Comparison of ENCODE assay signal across 9 mouse cellular contexts in genomic region chr2:55090332-55090731, GRCm38 (mm10).
A peak's percentile ranks its signal among the peaks of the same experiment; 100 is the strongest.
DNase-seq lines count a peak whose midpoint lies in the region; ATAC-seq lines count a peak whose summit lies in the region.
"Had no signal": no experiment of that assay in that cellular context is flagged by ENCODE, and none has a peak within 500 bp of the region (broad histone marks: within the 10 kb centered on the region; RNA-seq: fewer than 3 reads in every experiment).

No protein-coding gene starts in this region.

- H3K27me3 ChIP-seq in hindbrain, embryonic 12.5 days: no peaks in the 10 kb centered on the region; the same call in 1 of the 2 replicates
- no peaks in the 10 kb centered on the region for H3K27me3 ChIP-seq in midbrain, embryonic 14.5 days (ENCODE audit: control insufficient read depth, insufficient read depth, low read length)
- H3K27me3 ChIP-seq: megakaryocyte, embryonic 14.5 days had no signal

- H3K4me1 ChIP-seq in hindbrain, embryonic 12.5 days: no peaks in the 10 kb centered on the region
- peaks cover 6% of the 10 kb centered on the region; the same call in 1 of the 2 replicates for H3K4me1 ChIP-seq in midbrain, embryonic 14.5 days (ENCODE audit: control insufficient read depth, insufficient read depth, low read length)
- H3K4me1 ChIP-seq: megakaryocyte, embryonic 14.5 days had no signal

- H3K9ac ChIP-seq in hindbrain, embryonic 12.5 days: no peak overlapping the region
- no peak overlapping the region for H3K9ac ChIP-seq in midbrain, embryonic 14.5 days (replicated peaks; ENCODE audit: low read length)

- H3K36me3 ChIP-seq in hindbrain, embryonic 12.5 days: no peaks in the 10 kb centered on the region
- no peaks in the 10 kb centered on the region for H3K36me3 ChIP-seq in midbrain, embryonic 14.5 days (ENCODE audit: control insufficient read depth, insufficient read depth, low read length)

- WGBS in hindbrain, embryonic 12.5 days: 15% methylated on average over 3 of the region's 3 CpGs
- WGBS in midbrain, embryonic 14.5 days: 16% methylated on average over 3 of the region's 3 CpGs

- DNase-seq in gastrocnemius, postnatal 10 days: peak; percentile 18
- DNase-seq in gastrocnemius, adult 18-20 months (ENCODE audit: low spot score): no peak
- DNase-seq in 3T3-L1 (ENCODE audit: low read depth, low spot score): peak; percentile 79
- peak; percentile 74 for DNase-seq in adipocyte (ENCODE audit: low spot score)
- DNase-seq in midbrain, embryonic 14.5 days: peak; percentile 87
- no peak for DNase-seq in lung, postnatal 36 days
- DNase-seq in urinary bladder, postnatal 4 days (ENCODE audit: low spot score in 2 of 2): no peak

- H3K27ac ChIP-seq in hindbrain, embryonic 12.5 days: no peak overlapping the region
- no peak overlapping the region for H3K27ac ChIP-seq in midbrain, embryonic 14.5 days (replicated peaks; ENCODE audit: low read depth, low read length)

- H3K4me3 ChIP-seq in hindbrain, embryonic 12.5 days: no peak overlapping the region
- H3K4me3 ChIP-seq in midbrain, embryonic 14.5 days (replicated peaks; ENCODE audit: low read depth, low read length): no peak overlapping the region
- H3K4me3 ChIP-seq: megakaryocyte, embryonic 14.5 days had no signal

- H3K9me3 ChIP-seq in hindbrain, embryonic 12.5 days (replicated peaks): no peaks in the 10 kb centered on the region
- H3K9me3 ChIP-seq in midbrain, embryonic 14.5 days (ENCODE audit: control insufficient read depth, low read length): no peaks in the 10 kb centered on the region
- H3K9me3 ChIP-seq: megakaryocyte, embryonic 14.5 days had no signal

- no peak overlapping the region for H3K4me2 ChIP-seq in hindbrain, embryonic 12.5 days (replicated peaks)
- no peak overlapping the region for H3K4me2 ChIP-seq in midbrain, embryonic 14.5 days (ENCODE audit: low read length)

- ATAC-seq in hindbrain, embryonic 12.5 days (ENCODE audit: low FRiP score): peak; percentile 51
- ATAC-seq in midbrain, embryonic 14.5 days (ENCODE audit: low FRiP score, low TSS enrichment): peak; percentile 59; the same call in 1 of the 2 replicates

Comparison
In these comparisons a context has a peak if more than half of its experiments do, and no peak if none do; other contexts are left out.
1. DNase-seq: peak in gastrocnemius, postnatal 10 days (single experiment), 3T3-L1 (single experiment), adipocyte (single experiment) and midbrain, embryonic 14.5 days (single experiment); none in gastrocnemius, adult 18-20 months (single experiment), lung, postnatal 36 days (single experiment) and urinary bladder, postnatal 4 days (0 of 2).